Mouse (Mus musculus): ENCODE measurements around the gene Rsph10b. TPM values are rescaled to one million over a fixed set of nuclear protein-coding genes. Genes with fewer than 3 reads are reported as not detected.

Rsph10b gene
- 1.5 and 1.9 TPM in 2 replicates for polyA plus RNA-seq (2016; fragmentation: Nextera tagmentation; extraction: Ambion mirVana)

DNA sequence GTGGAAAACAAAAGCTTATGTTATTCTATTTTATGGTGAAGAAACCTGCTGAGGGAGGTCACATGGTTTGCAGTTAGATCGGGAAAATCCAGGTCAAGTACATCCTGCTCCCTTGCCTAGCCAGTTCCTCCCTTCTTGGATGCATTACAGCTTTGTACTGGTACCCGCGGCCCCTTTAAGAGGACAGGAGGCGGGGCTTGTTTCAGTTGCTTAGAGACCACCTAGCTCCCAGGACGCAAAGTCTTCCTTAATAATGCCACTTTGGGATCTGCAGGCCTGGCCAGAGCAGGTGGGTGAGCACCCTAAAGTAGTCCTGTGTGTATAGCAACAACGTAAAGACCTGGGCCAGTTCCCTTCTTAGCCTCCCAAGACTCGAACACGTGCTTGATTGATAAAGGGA is at the start of gene Rsph10b:
Rsph10b (plus strand) TSS at position 205 of the 400 bp plus-strand sequence.
- H3K27ac ChIP-seq = no peak within 1 kb of the TSS
- peak within 1 kb of the TSS; percentile 38 for H3K4me2 ChIP-seq (replicated peaks)
- H3K9ac ChIP-seq = no peak within 1 kb of the TSS
- H3K9me3 ChIP-seq = no peaks in the 10 kb centered on the region
- no peaks in the 10 kb centered on the region for H3K27me3 ChIP-seq (replicated peaks)
- H3K36me3 ChIP-seq = peaks cover 42% of the 10 kb centered on the region
- ATAC-seq (ENCODE audit: low FRiP score, low read depth) = no peak
- 16% methylated on average over 8 of the region's 8 CpGs for WGBS
- H3K4me3 ChIP-seq = no peak within 1 kb of the TSS
- H3K4me1 ChIP-seq = no peaks in the 10 kb centered on the region

DNA sequence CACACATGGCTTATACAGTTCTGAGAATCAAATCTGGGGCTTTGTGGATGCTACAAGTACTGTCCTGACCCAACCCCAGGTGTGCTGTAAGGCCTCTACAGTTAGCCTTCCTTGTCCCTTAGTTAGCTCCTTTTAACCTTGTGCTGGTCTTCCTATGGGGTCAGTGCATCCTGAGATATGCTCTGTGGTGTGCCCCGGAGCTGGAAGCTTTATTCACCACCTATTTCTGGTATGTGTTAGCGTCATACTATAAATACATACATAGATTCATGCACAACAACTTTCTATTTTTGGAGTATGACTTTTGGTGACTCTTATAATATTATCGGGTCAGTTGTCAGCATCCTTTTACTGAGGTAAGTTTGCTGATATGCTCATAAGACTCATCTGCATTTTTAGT is 47.6 kb upstream of the Rsph10b start:
- no peak overlapping the region for H3K4me3 ChIP-seq
- H3K9me3 ChIP-seq = no peaks in the 10 kb centered on the region
- no peak overlapping the region for H3K4me2 ChIP-seq (replicated peaks)
- H3K36me3 ChIP-seq = peaks cover 94% of the 10 kb centered on the region
- WGBS = 98% methylated on average over 3 of the region's 3 CpGs
- no peak overlapping the region for H3K27ac ChIP-seq
- H3K4me1 ChIP-seq = no peaks in the 10 kb centered on the region
- no peak for ATAC-seq (ENCODE audit: low FRiP score, low read depth)
- no peaks in the 10 kb centered on the region for H3K27me3 ChIP-seq (replicated peaks)
- H3K9ac ChIP-seq = no peak overlapping the region

DNA sequence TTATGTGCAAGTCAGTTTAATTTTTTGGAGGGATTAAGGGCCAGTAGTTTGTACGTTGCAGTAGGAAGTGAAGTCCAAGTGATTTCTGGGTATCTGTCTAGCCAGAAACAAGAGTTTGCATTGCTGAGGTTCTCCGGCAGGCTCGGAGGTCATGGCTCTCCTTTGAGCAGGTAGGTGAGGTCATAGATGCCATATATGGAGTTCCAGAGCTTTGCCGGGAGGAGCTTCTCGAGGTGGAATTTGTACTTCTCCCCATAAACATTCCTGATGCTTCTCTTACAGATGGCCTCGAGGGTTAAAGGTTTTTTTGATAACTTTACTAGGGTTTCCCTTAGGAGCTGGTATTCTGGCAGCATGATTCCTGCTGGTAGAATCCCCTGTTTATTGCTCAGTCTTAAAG is 42.1 kb upstream of the Rsph10b start:
- Histone ChIP-seq H3K4me2 (replicated peaks) (no peak overlapping the region), H3K9me3 (no peaks in the 10 kb centered on the region), H3K4me3 (no peak overlapping the region), H3K36me3 (peaks cover 78% of the 10 kb centered on the region), H3K4me1 (no peaks in the 10 kb centered on the region), H3K9ac (no peak overlapping the region), H3K27ac (no peak overlapping the region), H3K27me3 (replicated peaks) (no peaks in the 10 kb centered on the region)
- 90% methylated on average over 6 of the region's 6 CpGs for WGBS
- no peak for ATAC-seq (ENCODE audit: low FRiP score, low read depth)

DNA sequence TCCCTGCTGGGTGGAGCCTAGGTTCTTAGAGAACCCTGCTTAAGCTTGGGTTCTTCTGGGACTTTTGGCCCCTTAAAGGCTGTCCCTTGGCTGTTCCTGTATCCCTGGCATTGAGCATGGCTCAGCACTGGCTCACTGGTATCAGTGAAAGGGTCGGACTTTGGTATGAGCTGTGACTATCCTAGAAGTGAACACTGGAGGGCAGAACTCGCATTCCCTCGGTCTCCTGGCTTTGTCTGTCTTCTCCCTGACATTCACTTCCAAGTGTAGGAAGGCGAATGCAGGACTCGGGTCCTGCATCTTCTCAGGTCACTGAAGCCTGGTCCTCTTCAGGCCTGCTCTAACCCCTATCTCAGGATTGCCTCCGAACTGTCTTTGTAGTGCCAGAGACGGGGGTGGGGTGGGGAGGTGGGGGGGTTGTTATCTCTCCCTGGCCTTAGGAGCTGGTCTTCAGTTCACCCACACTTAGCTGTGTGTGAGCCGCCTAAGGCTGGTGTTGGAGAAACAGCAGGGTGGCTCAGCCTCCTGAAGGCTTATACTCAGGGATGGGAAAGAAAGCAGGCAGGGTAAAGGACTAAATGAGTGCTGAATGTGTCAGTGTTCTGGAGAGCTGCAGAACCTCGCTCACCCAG is 40.5 kb upstream of the Rsph10b start:
- no peak overlapping the region for H3K4me2 ChIP-seq (replicated peaks)
- no peaks in the 10 kb centered on the region for H3K27me3 ChIP-seq (replicated peaks)
- H3K4me1 ChIP-seq = no peaks in the 10 kb centered on the region
- no peak overlapping the region for H3K9ac ChIP-seq
- H3K27ac ChIP-seq = no peak overlapping the region
- no peaks in the 10 kb centered on the region for H3K9me3 ChIP-seq
- ATAC-seq (ENCODE audit: low FRiP score, low read depth) = no peak
- 79% methylated on average over 9 of the region's 9 CpGs for whole genome bisulfite sequencing
- peaks cover 74% of the 10 kb centered on the region for H3K36me3 ChIP-seq
- H3K4me3 ChIP-seq = no peak overlapping the region

DNA sequence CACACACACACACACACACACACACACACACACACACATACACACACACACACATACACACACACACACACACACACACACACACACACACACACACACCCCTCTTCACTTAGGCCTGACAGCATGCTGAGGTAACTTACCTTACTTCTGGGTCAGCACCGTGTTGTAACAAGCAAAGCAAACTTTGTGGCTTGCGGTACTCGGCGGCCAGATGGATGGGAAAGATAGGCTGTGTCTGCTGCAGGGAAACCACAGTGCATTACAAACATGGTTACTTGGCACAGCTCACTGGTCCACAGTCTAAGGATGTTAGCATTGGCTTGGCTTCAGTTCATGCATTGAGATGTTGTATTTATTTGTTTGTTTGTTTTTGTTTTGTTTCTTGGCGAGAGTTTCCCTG is 39.4 kb upstream of the Rsph10b start:
- Histone ChIP-seq H3K4me2 (replicated peaks) (no peak overlapping the region), H3K27me3 (replicated peaks) (no peaks in the 10 kb centered on the region), H3K27ac (no peak overlapping the region), H3K36me3 (peaks cover 76% of the 10 kb centered on the region), H3K9me3 (no peaks in the 10 kb centered on the region), H3K4me3 (no peak overlapping the region), H3K4me1 (no peaks in the 10 kb centered on the region), H3K9ac (no peak overlapping the region)
- no peak for ATAC-seq (ENCODE audit: low FRiP score, low read depth)
- WGBS = 89% methylated on average over 5 of the region's 5 CpGs

DNA sequence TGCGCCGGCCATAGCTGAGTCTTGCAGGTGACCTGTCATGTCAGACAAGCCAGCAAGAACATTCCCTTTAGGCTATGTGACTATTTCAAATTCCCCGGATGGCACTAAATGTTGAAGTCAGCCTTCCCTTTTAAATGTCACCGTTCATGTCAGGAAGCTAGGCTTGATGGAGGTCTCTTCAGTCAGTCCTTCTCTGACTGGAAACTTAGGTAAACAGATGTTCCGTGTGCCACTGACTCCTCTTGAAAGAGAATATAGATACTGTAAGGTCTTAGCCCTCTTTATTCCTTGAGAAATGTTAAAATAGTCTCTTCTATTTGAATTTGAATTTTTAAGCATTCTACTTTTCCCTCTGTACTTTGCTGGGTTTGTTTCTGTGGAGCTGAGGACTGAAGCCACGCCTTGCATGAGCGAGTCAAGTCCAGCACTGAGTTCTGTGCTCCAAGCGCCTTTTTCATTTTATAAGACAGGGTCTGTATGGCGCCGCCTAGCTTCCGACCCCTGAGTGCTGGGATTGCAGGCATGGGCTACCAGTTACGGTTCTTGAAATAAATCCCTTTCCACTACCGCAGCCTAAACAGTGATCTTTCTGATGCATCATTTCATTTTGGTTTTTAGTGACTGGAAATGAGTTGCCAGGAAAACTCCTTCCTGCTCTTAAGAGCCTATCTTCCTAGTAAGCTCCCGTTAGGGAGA is 35.1 kb upstream of the Rsph10b start, which contains the start of gene Ankrd61:
Ankrd61 (minus strand) TSS at position 51 of the 696 bp plus-strand sequence.
- Histone ChIP-seq H3K9ac (no peak within 1 kb of the TSS), H3K27ac (no peak within 1 kb of the TSS), H3K4me3 (no peak within 1 kb of the TSS), H3K4me2 (replicated peaks) (no peak within 1 kb of the TSS), H3K27me3 (replicated peaks) (no peaks in the 10 kb centered on the region), H3K4me1 (no peaks in the 10 kb centered on the region), H3K36me3 (peaks cover 78% of the 10 kb centered on the region), H3K9me3 (no peaks in the 10 kb centered on the region)
- 89% methylated on average over 14 of the region's 14 CpGs for WGBS
- no peak for ATAC-seq (ENCODE audit: low FRiP score, low read depth)

DNA sequence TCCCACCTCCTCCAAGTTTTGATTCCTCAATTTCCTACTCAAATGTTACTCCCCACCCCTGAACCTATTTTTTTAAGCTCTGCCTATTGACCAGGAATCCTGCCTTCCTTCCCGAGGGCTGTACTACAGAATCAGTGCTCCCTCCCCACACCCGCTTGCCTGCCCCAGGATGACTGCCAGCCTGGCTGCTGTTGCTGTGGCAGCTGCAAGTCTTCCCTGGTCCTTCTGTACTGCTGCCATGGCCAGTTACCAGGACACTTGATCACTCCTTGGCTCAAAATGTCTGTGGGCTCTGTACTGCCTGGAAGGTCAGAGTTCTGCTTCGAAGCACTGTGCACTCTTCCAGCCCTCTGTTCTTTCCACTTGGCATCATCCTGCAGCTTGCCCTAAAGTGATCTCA is 30.7 kb upstream of the Rsph10b start:
- no peak for ATAC-seq (ENCODE audit: low FRiP score, low read depth)
- no peak overlapping the region for H3K4me3 ChIP-seq
- H3K9ac ChIP-seq = no peak overlapping the region
- H3K27ac ChIP-seq = no peak overlapping the region
- H3K9me3 ChIP-seq = no peaks in the 10 kb centered on the region
- H3K36me3 ChIP-seq = peaks cover 84% of the 10 kb centered on the region
- H3K27me3 ChIP-seq (replicated peaks) = no peaks in the 10 kb centered on the region
- no peaks in the 10 kb centered on the region for H3K4me1 ChIP-seq
- WGBS = 93% methylated on average over 3 of the region's 3 CpGs
- no peak overlapping the region for H3K4me2 ChIP-seq (replicated peaks)

DNA sequence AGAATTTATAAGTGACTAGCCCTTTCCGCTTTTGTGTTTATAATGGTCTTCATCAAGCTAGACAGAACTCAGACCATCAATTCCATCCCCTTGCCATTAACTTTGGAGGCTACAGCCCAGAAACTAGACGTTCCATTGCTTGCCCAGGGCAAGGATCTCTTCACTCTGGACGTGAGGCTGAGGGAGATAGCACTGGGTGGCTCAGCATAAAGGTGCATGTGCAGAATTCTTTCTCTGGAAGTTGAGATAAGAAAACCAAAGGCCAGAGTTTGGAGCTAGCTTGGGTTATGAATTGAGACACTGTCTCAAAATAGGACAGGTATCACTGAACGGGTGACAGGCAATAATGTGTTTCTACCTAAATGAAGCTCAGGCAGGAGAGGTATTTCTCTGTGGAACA is 29.0 kb upstream of the Rsph10b start:
- 89% methylated on average over 4 of the region's 4 CpGs for WGBS
- no peak overlapping the region for H3K4me3 ChIP-seq
- no peaks in the 10 kb centered on the region for H3K9me3 ChIP-seq
- H3K4me2 ChIP-seq (replicated peaks) = no peak overlapping the region
- no peak overlapping the region for H3K27ac ChIP-seq
- no peaks in the 10 kb centered on the region for H3K27me3 ChIP-seq (replicated peaks)
- peaks cover 12% of the 10 kb centered on the region for H3K4me1 ChIP-seq
- ATAC-seq (ENCODE audit: low FRiP score, low read depth) = no peak
- peaks cover 67% of the 10 kb centered on the region for H3K36me3 ChIP-seq
- H3K9ac ChIP-seq = no peak overlapping the region

DNA sequence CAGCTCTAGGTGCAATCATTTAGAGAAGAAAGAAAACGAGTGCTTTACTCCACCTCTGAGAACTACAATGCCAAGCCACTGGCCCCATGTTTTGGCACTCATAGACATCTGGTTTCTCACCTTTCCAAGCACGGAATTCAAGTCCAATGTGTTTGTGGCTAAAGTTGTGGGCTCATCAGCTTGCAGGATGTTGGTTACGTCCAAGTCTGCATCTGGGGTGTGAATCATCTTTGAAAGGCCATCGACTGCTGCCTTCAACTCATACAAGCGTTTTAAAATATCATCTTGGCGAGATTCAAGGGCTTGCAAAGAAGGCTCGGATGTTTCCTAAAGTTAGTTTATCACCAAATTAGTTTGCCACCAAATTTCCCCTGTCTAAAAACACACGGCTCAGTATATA is 26.4 kb upstream of the Rsph10b start:
- WGBS = 87% methylated on average over 8 of the region's 8 CpGs
- Histone ChIP-seq H3K9ac (no peak overlapping the region), H3K27me3 (replicated peaks) (no peaks in the 10 kb centered on the region), H3K27ac (no peak overlapping the region), H3K36me3 (peaks cover 42% of the 10 kb centered on the region), H3K4me1 (peaks cover 23% of the 10 kb centered on the region), H3K4me3 (no peak overlapping the region), H3K9me3 (no peaks in the 10 kb centered on the region), H3K4me2 (replicated peaks) (no peak overlapping the region)
- no peak for ATAC-seq (ENCODE audit: low FRiP score, low read depth)

DNA sequence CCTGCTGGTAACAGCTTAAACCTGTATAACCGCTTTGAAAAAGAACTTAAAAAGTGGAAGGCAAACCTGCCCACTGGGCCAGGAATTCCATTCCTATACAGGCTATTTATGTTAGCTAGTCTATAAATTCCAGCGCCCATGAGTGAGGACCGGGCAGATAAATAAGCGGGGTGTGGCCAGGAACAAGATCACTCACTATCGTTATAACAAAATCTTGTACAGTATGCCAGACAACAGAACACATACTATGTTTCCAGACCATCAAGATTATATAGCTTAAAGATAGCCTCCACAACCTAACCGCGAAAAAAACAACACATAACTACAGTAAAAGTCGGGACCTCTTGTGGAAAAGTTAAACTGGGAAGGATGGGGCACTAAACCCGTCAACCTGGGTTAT is 23.9 kb upstream of the Rsph10b start:
- H3K36me3 ChIP-seq = peaks cover 17% of the 10 kb centered on the region
- H3K9ac ChIP-seq = peak overlapping the region; percentile 59
- H3K9me3 ChIP-seq = no peaks in the 10 kb centered on the region
- ATAC-seq (ENCODE audit: low FRiP score, low read depth) = no peak
- peaks cover 23% of the 10 kb centered on the region for H3K4me1 ChIP-seq
- H3K4me3 ChIP-seq = peak overlapping the region; percentile 65
- no peaks in the 10 kb centered on the region for H3K27me3 ChIP-seq (replicated peaks)
- WGBS = 3% methylated on average over 9 of the region's 9 CpGs
- no peak overlapping the region for H3K27ac ChIP-seq
- H3K4me2 ChIP-seq (replicated peaks) = peak overlapping the region; percentile 71

DNA sequence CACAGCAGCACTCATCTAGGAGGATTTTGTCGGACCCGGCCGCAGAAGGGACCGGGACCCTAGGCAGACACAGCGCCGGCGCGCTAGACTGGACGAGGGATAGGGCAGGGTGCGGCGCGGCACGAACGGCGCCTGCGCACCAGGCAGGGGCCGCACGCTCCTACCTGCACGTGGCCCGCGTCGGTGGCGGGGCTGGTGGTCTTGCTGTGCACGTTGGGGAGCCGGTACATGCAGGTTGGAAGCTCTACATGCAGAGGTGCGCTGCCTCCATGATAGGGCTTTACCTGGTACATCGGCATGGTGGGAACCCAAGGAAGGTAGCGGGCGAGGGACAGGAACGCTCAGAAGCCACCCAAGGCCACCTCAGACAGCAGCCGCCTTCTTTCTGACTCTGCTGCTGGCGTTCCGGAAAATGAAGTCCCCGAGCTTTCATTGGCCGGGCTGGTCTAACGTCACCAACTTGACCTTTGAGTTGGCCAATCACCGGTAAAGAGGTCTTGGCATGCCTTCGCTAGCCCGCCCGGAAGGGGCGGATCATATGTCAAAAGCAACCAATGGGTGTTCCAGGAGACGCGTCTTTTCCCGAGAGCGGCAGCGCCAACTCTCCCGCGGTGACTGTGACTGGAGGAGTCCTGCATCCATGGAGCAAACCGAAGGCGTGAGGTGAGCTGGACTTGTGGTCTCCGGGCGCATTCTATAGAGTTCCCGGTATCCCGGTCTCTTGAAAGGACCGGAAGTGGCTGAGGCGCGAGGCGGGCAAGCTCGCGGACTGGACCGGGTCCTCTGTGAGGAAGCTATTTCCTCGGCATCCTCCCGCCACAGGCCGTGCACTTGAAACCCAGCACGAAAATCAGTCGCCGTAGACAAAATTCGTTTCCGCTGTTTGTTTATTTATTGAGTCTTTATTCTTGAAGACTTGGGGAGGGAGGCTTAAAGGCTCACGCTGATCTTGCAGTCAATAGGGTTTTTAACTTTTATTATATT is 23.1 kb upstream of the Rsph10b start, which contains the start of the genes Aimp2 and Pms2:
Aimp2 (minus strand) TSS at position 431 of the 984 bp plus-strand sequence.
Pms2 (plus strand) TSS at position 548 of the 984 bp plus-strand sequence.
- no peaks in the 10 kb centered on the region for H3K9me3 ChIP-seq
- peak within 1 kb of the TSS; percentile 59 for H3K9ac ChIP-seq
- H3K27ac ChIP-seq = no peak within 1 kb of the TSS; the same call in 1 of the 2 replicates
- H3K4me2 ChIP-seq (replicated peaks) = peak within 1 kb of the TSS; percentile 77
- H3K4me3 ChIP-seq = peak within 1 kb of the TSS; percentile 65
- under 1% methylated on average over 70 of the region's 70 CpGs for WGBS
- H3K36me3 ChIP-seq = peaks cover 14% of the 10 kb centered on the region
- no peaks in the 10 kb centered on the region for H3K27me3 ChIP-seq (replicated peaks)
- H3K4me1 ChIP-seq = peaks cover 23% of the 10 kb centered on the region
- peak; percentile 100 for ATAC-seq (ENCODE audit: low FRiP score, low read depth)

DNA sequence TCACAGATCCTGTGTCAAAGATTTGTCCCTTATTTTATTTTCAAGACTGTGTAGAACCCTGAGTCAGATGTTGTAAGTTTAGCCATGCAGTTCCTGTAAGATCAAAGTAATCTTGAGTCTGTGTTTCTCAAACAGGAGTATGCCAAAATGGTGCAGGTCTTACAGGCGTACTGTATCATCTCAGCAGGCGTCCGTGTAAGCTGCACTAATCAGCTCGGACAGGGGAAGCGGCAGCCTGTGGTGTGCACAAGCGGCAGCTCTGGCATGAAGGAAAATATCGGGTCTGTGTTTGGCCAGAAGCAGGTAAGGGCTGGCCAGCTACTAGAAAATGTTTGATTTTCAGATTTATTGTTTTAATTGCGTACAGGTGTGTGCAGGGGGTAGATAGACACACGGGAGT is 16.6 kb upstream of the Rsph10b start:
- WGBS = 92% methylated on average over 9 of the region's 9 CpGs
- Histone ChIP-seq H3K36me3 (peaks cover 44% of the 10 kb centered on the region), H3K4me3 (no peak overlapping the region), H3K9me3 (no peaks in the 10 kb centered on the region), H3K27me3 (replicated peaks) (no peaks in the 10 kb centered on the region), H3K4me1 (no peaks in the 10 kb centered on the region), H3K4me2 (replicated peaks) (no peak overlapping the region), H3K27ac (no peak overlapping the region), H3K9ac (no peak overlapping the region)
- ATAC-seq (ENCODE audit: low FRiP score, low read depth) = no peak

All from neural tube, embryonic 12.5 days (tissue).